Mouse (Mus musculus): ENCODE measurements around the gene Grhl1.

The Grhl1 gene

GRCm38 (mm10) chr12:24642370-24642802 is 70.3 kb downstream of the Grhl1 start:
- in situ Hi-C loops (cut with MboI; ENCODE audit: low sequenced_read_pairs): no loop called here

- in situ Hi-C loops (cut with MboI; ENCODE audit: low sequenced_read_pairs): no loop called here
These were observed 72.1 kb downstream of the Grhl1 start for GRCm38 (mm10) chr12:24644125-24644571.

GRCm38 (mm10) chr12:24645901-24646300 is 73.8 kb downstream of the Grhl1 start:
- in situ Hi-C loops (cut with MboI; ENCODE audit: low sequenced_read_pairs): no loop called here

- in situ Hi-C loops (cut with MboI; ENCODE audit: low sequenced_read_pairs): no loop called here
These were observed 76.0 kb downstream of the Grhl1 start for GRCm38 (mm10) chr12:24648094-24648493.

- in situ Hi-C loops (cut with MboI; ENCODE audit: low sequenced_read_pairs): no loop called here
These were observed 78.5 kb downstream of the Grhl1 start for GRCm38 (mm10) chr12:24650415-24651062.

GRCm38 (mm10) chr12:24651063-24651557 is 79.0 kb downstream of the Grhl1 start, which contains the start of gene Klf11:
Klf11 (plus strand) TSS chr12:24651274.
- in situ Hi-C loops (cut with MboI; ENCODE audit: low sequenced_read_pairs): no loop called here

- in situ Hi-C loops (cut with MboI; ENCODE audit: low sequenced_read_pairs): no loop called here
These were observed 79.7 kb downstream of the Grhl1 start for GRCm38 (mm10) chr12:24651642-24652342.

GRCm38 (mm10) chr12:24654065-24654862 is 82.2 kb downstream of the Grhl1 start:
- in situ Hi-C loops (cut with MboI; ENCODE audit: low sequenced_read_pairs): no loop called here

- in situ Hi-C loops (cut with MboI; ENCODE audit: low sequenced_read_pairs): no loop called here
These were observed 84.4 kb downstream of the Grhl1 start for GRCm38 (mm10) chr12:24656436-24656835.

GRCm38 (mm10) chr12:24658998-24659397 is 86.9 kb downstream of the Grhl1 start:
- in situ Hi-C loops (cut with MboI; ENCODE audit: low sequenced_read_pairs): no loop called here

- in situ Hi-C loops (cut with MboI; ENCODE audit: low sequenced_read_pairs): no loop called here
These were observed 87.8 kb downstream of the Grhl1 start for GRCm38 (mm10) chr12:24659923-24660322.

GRCm38 (mm10) chr12:24661100-24661499 is 89.0 kb downstream of the Grhl1 start:
- in situ Hi-C loops (cut with MboI; ENCODE audit: low sequenced_read_pairs): no loop called here

- in situ Hi-C loops (cut with MboI; ENCODE audit: low sequenced_read_pairs): no loop called here
These were observed 90.0 kb downstream of the Grhl1 start for GRCm38 (mm10) chr12:24662131-24662530.

Data from CH12F3 (cell line).